Mouse (Mus musculus): ENCODE data around the gene Zfp1.

The Zfp1 gene

GRCm38 (mm10) chr8:111643264-111644141, at the start of gene Zfp1:
Gene Zfp1 (plus strand): TSS chr8:111643401.
- DNase-seq (ENCODE audit: low spot score), result peak; percentile 95

DNA sequence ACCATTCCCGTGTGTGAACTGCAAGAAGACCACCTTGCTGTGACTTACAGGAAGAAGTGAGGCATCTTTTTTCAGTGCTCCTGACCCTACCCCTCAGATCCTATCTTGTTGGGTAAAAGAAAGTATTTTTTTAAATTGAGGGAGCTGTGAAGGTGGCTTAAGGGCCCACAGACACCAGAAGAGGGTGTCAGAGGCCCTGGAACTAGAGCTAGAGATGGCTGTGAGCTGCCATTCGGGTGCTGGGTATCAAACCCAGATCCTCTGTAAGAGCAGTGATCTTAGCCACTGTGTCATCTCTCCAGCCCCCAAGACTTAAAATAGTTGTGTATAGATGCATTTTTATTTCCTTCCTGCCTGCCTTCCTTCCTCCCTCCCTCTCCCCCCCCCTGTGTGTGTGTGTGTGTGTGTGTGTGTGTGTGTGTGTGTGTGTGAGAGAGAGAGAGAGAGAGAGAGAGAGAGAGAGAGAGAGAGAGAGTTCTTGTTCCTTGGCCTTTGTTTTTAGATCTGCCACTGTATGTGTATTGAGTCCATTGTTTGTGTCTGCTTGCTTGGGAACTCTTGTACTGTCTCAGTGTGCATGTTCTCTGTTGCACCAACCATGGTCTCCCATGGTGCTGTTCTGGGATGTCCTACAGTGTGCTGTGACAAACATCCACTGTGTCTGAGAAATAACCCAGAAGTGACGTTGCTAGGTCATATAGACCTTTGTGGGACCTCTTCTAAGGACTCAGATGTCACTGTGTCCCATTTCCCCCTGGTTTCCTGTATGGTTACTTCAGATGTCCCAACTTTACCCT, 49.0 kb upstream of the Zfp1 start:
- no peak for DNase-seq (ENCODE audit: low spot score)

DNA sequence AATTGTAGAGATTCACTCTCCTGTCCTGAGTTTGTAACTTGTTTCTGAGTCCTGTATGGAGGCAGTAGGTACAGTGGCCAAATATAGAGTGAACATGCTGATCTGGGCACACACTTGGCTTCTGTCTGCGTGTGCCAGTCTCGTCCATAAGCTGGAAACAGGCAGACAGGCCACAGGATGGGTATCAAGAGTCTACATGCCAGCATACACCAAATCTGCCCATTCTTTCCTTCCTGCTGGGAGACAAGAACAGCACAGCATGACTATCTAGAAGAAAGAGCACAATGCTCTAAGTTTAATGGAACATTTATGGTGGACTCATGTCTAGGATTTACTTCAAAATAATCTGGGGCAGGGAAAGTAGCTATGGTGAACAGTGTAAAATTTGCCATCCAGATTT, 48.2 kb upstream of the Zfp1 start:
- no peak for DNase-seq (ENCODE audit: low spot score)

GRCm38 (mm10) chr8:111595712-111596484, 47.3 kb upstream of the Zfp1 start:
- DNase-seq (ENCODE audit: low spot score), result no peak

DNA sequence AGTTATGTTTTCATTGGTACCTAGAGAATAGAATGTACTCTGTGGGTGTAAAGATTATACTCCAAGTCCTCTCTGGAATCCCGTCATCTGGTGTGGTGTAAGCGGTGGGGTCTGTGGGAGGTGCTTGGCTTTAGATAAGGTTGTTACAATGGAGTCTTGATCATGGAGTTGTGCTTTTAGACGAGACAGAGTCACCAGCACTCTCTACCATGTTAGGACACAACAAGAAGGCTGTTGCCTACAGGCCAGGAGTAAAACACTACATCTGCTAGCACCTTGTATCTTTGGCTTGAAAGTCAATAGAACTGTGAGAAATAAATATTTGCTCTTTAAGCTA, 46.7 kb upstream of the Zfp1 start:
- DNase-seq (ENCODE audit: low spot score), result no peak

DNA sequence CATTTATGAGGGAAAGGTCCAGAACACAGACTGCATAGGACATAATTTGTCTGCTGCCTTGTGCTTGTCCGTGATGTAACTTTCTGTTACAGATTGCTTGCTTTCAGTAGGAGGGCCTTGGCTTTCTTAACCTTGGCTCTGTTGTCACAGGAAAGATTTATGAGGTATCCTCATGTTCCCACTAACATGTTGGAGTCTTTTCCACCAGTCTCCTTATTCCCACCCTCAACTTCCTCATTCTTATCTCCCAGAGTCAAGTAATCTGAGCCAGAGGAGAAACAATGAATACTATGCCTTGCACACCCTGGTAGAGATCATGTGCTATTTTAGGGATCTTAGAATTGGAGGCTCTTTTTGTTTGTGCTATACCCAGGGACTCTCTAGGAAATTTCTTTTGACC, 45.9 kb upstream of the Zfp1 start:
- no peak for DNase-seq (ENCODE audit: low spot score)

DNA sequence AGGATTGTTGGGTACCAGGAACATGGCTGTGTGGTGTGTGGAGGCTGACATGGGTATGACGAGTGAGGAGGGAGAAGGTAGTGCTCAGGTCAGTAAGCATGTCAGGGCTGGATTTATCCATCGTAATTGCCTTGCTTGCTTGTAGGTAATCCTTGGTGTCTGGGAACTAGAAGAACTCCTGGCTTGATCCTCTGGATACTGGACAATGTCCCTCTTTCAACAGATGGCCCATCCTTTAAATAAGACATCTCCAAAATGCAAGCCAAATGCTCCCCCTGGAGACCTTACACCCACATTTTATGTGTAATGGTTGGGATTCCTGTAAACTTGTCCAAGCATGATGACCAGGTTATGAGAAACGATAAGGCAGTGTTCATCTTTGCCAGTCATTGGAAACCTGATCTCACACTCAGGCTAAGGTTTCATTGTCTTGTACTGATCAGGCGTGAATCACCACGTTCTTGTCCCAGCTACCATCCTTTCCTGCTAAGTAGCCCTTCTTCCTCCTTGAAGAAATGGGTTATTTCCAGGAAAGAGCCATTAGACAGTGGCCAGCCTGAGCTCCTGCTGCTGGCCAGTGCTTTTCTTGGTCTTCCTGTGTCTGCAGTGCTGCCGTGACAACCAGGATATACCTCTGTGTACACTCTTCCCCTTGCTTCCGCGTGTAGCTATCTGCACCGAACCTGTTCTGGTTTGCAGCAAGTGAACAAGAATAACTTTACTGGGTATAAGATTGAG, 43.3 kb upstream of the Zfp1 start:
- DNase-seq (ENCODE audit: low spot score), result no peak

GRCm38 (mm10) chr8:111602050-111602449, 41.2 kb upstream of the Zfp1 start:
- no peak for DNase-seq (ENCODE audit: low spot score)

DNA sequence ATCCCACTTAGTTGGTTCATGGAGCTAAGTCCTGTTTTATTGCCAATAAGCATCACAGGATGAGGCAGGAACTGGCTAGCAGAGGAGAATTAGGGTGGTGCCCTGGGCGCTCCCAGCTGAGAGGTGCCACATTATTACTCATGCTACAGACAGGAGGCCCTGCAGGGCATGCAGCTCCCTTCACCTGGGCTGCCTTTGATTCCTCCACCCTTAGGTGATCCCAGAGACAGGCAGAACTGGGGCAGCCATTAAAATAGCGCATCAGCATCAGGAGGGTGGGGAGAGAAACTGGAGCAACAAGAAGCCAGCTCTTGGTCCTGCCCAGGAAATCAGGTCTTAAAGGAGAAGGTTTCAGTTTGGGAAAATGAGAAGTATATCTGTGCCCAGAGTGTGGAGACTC, 38.2 kb upstream of the Zfp1 start:
- no peak for DNase-seq (ENCODE audit: low spot score)

GRCm38 (mm10) chr8:111606961-111607360, 36.2 kb upstream of the Zfp1 start:
- DNase-seq (ENCODE audit: low spot score), result no peak

DNA sequence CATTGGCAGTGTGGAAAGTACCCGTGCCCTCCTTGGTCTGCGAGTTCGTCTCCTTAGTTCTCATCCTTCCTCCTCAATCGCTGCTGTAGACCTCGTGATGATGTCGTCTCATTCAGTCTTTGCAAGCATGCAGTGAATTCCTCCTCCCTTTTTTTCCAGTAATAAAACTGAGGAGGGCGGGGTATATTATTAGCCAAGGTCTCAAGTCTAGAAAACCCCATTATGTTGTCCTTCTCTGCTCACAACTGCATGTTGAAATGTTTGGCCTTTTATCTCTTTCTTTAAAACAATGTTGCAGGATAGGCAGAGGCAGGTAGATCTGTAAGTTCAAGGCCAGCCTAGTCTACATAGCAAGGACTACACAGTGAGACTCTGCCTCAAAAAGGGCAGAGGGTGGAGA, 35.8 kb upstream of the Zfp1 start:
- no peak for DNase-seq (ENCODE audit: low spot score)

DNA sequence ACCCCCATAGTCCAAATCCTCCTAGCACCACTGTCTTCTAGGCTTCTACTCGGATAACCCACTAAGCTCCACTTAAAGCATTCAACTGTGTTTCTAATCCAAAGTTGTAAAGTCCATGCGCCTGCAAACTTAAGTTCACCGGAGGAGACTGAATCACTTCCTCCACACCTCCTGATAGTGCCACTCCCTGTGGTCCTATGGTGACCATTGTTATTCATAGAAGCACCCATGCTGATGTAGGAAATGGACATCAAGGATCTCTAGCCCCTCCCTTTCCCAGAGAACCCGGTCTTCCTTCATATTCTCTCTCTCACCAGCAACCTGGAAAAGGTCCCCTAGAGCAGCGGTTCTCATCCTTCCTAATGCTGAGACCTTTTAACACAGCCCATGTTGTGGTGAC, 30.0 kb upstream of the Zfp1 start:
- DNase-seq (ENCODE audit: low spot score), result no peak

DNA sequence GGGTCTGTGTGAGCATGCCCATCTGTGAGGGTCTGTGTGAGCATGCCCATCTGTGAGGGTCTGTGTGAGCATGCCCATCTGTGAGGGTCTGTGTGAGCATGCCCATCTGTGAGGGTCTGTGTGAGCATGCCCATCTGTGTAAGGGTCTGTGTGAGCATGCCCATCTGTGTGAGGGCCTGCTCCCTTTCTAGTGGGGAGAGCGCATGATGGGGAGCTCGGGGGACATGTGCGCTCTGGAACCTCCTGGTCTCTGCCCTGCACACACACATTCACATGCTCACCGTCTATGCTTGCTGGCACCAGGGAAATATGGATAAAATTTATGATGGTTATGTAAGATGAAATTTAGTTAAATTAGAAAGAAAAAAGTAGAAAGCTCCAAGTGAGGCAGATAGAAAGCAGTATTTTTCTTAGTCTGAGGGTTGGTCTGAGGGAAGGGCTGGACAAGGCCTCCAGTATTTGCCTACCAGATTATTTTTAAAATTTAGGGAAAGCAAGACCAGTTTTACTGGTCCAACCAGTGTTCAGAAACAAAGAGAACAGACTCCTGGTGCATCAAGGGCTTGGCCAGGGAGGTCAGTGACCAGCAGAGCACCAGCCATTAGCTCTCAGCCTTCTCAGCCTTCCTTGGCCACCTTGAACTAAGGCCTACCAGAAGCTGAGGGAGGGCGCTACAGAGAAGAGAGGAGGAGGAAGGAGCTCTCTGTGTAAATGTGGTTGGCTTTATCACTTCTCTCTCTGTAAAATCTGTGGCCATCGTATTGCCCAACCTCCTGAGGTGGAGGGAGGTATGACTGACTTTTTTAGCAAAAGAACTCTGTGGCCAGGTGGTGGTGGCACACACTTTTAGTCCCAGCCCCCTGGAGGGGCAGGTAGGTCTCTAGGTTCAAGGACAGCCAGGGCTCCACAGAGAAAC, 28.2 kb upstream of the Zfp1 start:
- no peak for DNase-seq (ENCODE audit: low spot score)

GRCm38 (mm10) chr8:111617812-111618211, 25.4 kb upstream of the Zfp1 start:
- no peak for DNase-seq (ENCODE audit: low spot score)

- no peak for DNase-seq (ENCODE audit: low spot score)
Measured at GRCm38 (mm10) chr8:111618273-111618672, 24.9 kb upstream of the Zfp1 start.

DNA sequence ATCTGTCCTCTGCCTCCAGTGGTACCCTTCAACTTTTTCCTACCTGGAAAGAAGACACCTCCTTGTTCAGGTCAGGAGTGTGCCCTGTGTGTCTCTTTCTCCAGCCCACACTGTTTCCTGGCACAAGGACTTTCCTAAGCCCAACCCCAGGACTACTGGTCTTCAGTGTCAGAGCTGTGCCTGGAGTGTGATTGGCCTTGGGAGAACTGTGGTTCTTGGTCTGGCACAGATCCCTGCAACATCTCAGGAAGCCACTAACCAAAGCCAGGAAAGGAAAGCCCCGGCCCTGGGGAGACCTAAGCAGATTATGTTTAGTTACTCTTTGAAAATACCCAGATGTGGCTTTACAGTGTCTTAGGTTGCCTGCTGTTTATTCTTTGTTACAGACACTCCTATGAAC, 23.3 kb upstream of the Zfp1 start:
- no peak for DNase-seq (ENCODE audit: low spot score)

GRCm38 (mm10) chr8:111622104-111622503, 21.1 kb upstream of the Zfp1 start:
- DNase-seq (ENCODE audit: low spot score), result no peak

DNA sequence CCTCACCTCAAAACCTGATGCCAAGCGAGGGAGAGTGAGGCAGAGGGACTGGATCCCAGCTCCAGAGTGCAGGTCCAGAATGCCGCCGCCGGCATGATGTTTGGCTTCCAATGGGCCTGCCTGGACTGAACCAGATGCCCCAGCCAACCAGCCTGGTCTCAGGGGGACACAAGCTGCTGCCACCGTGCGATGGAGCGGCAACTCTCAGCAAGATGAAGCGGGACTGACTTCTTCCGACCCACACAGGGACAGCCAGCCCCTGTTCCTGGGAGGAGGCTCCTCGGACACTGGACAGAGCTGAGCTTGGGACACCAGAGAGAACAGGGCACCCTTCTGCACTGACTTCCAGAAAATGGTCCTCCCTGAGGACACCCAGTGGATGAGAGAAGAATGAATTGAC, 20.6 kb upstream of the Zfp1 start:
- no peak for DNase-seq (ENCODE audit: low spot score)

DNA sequence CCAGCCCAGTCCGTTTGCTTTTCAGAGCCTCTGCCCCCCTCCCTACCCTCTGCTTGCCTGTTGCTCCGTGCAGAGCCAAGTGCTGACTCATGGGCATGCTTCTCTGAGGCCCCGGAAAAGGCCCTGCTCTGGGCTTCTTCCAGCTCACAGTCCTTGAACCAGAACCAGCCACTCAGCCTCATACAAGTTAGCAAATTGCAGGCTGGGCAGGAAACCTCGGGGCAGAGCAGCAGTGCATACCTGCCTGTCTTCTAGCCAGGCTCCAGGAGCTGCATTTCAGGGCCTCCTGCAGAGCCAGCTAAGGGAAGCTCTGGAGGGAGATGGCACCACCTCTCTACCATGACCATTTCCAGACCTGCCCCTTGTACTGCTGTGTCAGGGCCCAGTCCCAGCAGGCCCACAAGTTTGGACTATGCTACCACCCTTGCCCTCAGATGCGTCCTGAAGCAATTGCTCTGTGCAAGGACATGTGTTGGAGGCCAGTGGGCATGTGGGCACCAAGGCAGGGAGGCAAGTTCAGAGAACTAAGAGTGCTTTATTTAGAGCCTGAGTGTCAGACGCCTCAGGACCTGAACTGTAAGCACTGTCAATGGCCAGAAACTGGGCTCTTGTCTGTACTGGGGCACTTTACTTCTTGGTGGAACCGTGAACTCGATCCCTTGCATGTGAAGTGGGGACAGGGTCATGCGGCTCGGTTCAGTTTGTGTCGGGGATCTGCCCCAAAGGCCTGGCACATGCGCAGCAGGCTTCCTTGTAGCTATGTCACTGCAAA, 18.9 kb upstream of the Zfp1 start:
- DNase-seq (ENCODE audit: low spot score), result no peak

DNA sequence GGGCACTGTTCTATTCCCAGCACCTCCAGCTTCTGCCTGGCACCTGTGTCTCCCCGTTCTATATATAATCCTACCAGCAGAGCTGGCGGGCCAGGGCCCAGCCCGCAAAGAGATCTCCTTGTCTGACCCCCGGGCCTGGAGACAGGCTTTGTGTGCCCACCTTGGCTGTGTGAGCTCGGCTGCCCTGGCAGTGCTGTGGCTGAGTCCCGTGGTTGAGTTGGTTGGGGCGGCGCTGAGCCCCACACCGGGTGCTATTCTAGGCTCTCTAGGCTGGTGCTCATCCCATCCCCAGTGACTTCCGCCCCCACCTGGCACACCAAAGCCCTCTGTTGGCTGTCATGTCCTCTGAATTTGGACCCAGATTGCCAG, 18.4 kb upstream of the Zfp1 start:
- DNase-seq (ENCODE audit: low spot score), result no peak
